Comparison of ENCODE assay signal across 8 mouse cellular contexts in genomic region chr5:36530129-36530751, GRCm38 (mm10). TPM values are rescaled to one million over a fixed set of nuclear protein-coding genes. Genes with fewer than 3 reads are reported as not detected.
DNase-seq lines count a peak whose midpoint lies in the region; ATAC-seq lines count a peak whose summit lies in the region.

No protein-coding gene starts in this region.

- no peaks in the 10 kb centered on the region for H3K9me3 ChIP-seq in hindbrain, embryonic 13.5 days

- DNase-seq in R1 (ENCODE audit: low read depth, low spot score), result peak; percentile 94
- peak; percentile 95 to 96 for DNase-seq in cerebellum, postnatal 25 days
- DNase-seq in frontal cortex, postnatal 14 days (ENCODE audit: low spot score in 2 of 2), result peak; percentile 85 to 89
- peak; percentile 85 to 90 for DNase-seq in layer of hippocampus, postnatal 25 days (ENCODE audit: extremely low spot score in 1 of 2, low spot score in 1 of 2)
- peak; percentile 94 for DNase-seq in lung, postnatal 14 days
- DNase-seq in ovary, postnatal 36 days (ENCODE audit: low spot score), result peak; percentile 97
- DNase-seq in thymus, postnatal 14 days, result peak; percentile 84

- H3K27ac ChIP-seq in hindbrain, embryonic 13.5 days, result peak overlapping the region; percentile 91

- peaks cover 48% of the 10 kb centered on the region for H3K4me1 ChIP-seq in hindbrain, embryonic 13.5 days (replicated peaks)

- peak overlapping the region; percentile 90 for H3K4me3 ChIP-seq in hindbrain, embryonic 13.5 days

- H3K4me2 ChIP-seq in hindbrain, embryonic 13.5 days, result peak overlapping the region; percentile 72

- peak overlapping the region; percentile 91 for H3K9ac ChIP-seq in hindbrain, embryonic 13.5 days

- H3K27me3 ChIP-seq in hindbrain, embryonic 13.5 days, result no peaks in the 10 kb centered on the region

- WGBS in hindbrain, embryonic 13.5 days, result under 1% methylated on average over 28 of the region's 28 CpGs

- no peaks in the 10 kb centered on the region for H3K36me3 ChIP-seq in hindbrain, embryonic 13.5 days

- ATAC-seq in hindbrain, embryonic 13.5 days (ENCODE audit: low FRiP score), result peak; percentile 98

RNA-seq across cellular contexts. Expression of gene Ccdc96, which starts 45.9 kb away (rescaled TPM):
- 3.9 and 4.0 TPM in 2 replicates for polyA plus RNA-seq in hindbrain, embryonic 13.5 days (2015; fragmentation: Nextera tagmentation; extraction: Ambion mirVana)
- 1 to 10 TPM; 1.1 to 1.5 TPM for total RNA-seq in layer of hippocampus, postnatal 25 days (2021)

RNA-seq across cellular contexts. Expression of gene Tada2b, which starts 46.2 kb away (rescaled TPM):
- polyA plus RNA-seq in hindbrain, embryonic 13.5 days (2015; fragmentation: Nextera tagmentation; extraction: Ambion mirVana), result 2.7 and 2.8 TPM in 2 replicates
- total RNA-seq in layer of hippocampus, postnatal 25 days (2021), result 10 to 100 TPM; 32.6 to 34.1 TPM

Comparison
In these comparisons a context has a peak if more than half of its experiments do, and no peak if none do; other contexts are left out.
1. Peak in every context shown above with its lines: DNase-seq, ATAC-seq, H3K4me3 ChIP-seq and H3K27ac ChIP-seq.